Mouse (Mus musculus): Measurements from ENCODE around the gene Bicra.

DNA sequence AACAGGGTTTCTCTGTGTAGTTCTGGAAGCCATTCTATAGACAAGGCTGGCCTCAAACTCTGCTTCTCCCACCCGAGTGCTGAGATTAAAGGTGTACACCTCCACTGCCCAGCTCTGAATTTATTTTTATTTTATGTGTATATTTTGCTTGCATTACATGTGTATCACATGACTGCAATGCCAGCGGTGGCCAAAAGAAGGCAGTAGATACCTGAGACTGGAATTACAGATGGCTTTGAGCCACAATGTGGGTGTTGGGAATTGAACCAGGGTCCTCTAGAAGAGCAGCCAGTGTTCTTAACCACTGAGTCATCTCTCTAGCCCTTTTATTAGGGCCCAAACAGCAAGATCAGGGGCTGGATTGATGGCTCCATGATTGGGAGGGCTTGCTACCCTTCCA lies 117.2 kb downstream of the Bicra start:
- TF ChIP-seq POLR2A (IDR thresholded peaks at IDR 0.05; ENCODE audit: extremely low read depth, insufficient read depth, low read length) (no peak), CTCF (IDR thresholded peaks at IDR 0.05; ENCODE audit: extremely low read depth, insufficient read depth, low read length) (no peak)
